16 mouse cellular contexts compared by ENCODE assay signal in the genomic region with DNA sequence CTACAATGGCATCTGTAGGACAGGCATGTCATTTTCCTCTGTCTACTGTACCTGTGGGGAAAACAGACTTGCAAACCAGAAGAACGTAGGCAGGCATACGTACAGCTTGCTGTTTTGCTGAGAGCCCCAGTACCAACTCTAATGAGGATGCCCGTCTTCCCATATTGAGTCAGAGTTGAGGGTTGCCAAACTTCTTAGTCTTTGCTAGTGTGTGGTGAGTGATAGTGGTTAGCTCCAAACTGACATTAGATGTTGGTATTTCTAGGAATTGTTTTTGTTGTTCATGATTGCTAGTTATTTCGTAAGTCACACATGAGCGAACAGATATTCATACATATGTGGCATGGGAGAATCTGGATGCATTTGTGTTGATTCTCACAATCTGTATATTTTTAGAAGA.
"Had no signal": no experiment of that assay in that cellular context is flagged by ENCODE, and none has a peak within 500 bp of the region (broad histone marks: within the 10 kb centered on the region; RNA-seq: fewer than 3 reads in every experiment).

No protein-coding gene starts in this region.

- H3K4me3 ChIP-seq: neural tube, embryonic 13.5 days; neural tube, embryonic 15.5 days; stomach, embryonic 15.5 days had no signal

- DNase-seq: retina, postnatal 1 day; right cerebral cortex, adult 18-20 months; right cerebral cortex, postnatal 14 days; right cerebral cortex, postnatal 25 days; right cerebral cortex, postnatal 4 days; spleen, adult 18-20 months; thymus, adult 18-20 months; thymus, adult 2 months; thymus, postnatal 14 days; thymus, postnatal 25 days; thymus, postnatal 36 days; thymus, postnatal 4 days had no signal

- H3K27ac ChIP-seq: neural tube, embryonic 13.5 days; neural tube, embryonic 15.5 days; stomach, embryonic 15.5 days; stomach, postnatal 0 days had no signal
